Mouse (Mus musculus) cerebellum, postnatal 14 days (tissue): ENCODE measurements around the gene Srp9.

ENCODE experiments used
- DNase-seq, 2 experiments: peaks; one replicate each; pipeline ENCODE4 v3.0.0; 2021; ENCODE audit warnings: mixed read lengths in 2 of 2

The Srp9 gene

GRCm38 (mm10) chr1:182107251-182107650 is 17.3 kb upstream of the Srp9 start:
- DNase-seq, result no peak

- DNase-seq, result no peak
Observed at GRCm38 (mm10) chr1:182108397-182109099, 16.0 kb upstream of the Srp9 start.

- no peak for DNase-seq
Observed at GRCm38 (mm10) chr1:182110185-182110584, 14.4 kb upstream of the Srp9 start.

GRCm38 (mm10) chr1:182110708-182111385 is 13.7 kb upstream of the Srp9 start:
- DNase-seq, result peak; percentile 81 to 84

- DNase-seq, result peak; percentile 78 to 80
Observed at GRCm38 (mm10) chr1:182111386-182112317, 12.9 kb upstream of the Srp9 start.

- DNase-seq, result no peak
Observed at GRCm38 (mm10) chr1:182112385-182112784, 12.2 kb upstream of the Srp9 start.

GRCm38 (mm10) chr1:182113131-182113530 is 11.4 kb upstream of the Srp9 start:
- no peak for DNase-seq

- no peak for DNase-seq
Observed at GRCm38 (mm10) chr1:182113587-182114500, 10.7 kb upstream of the Srp9 start.

- peak; percentile 69 to 72 for DNase-seq
Observed at GRCm38 (mm10) chr1:182115197-182115596, 9.3 kb upstream of the Srp9 start.

GRCm38 (mm10) chr1:182115651-182116408 is 8.7 kb upstream of the Srp9 start:
- DNase-seq, result peak; percentile 78 to 82

- no peak for DNase-seq
Observed at GRCm38 (mm10) chr1:182122413-182122812, 2.1 kb upstream of the Srp9 start.

GRCm38 (mm10) chr1:182124924-182125368 is 409 bp downstream of the Srp9 start:
- DNase-seq, result peak; percentile 86 to 91

- DNase-seq, result peak in 1 of 2 experiments; percentile 61
Observed at GRCm38 (mm10) chr1:182130830-182131229, 6.3 kb downstream of the Srp9 start.

- DNase-seq, result no peak
Observed at GRCm38 (mm10) chr1:182137204-182138125, 12.9 kb downstream of the Srp9 start.

- DNase-seq, result no peak
Observed at GRCm38 (mm10) chr1:182138172-182138571, 13.6 kb downstream of the Srp9 start.

GRCm38 (mm10) chr1:182139937-182140336 is 15.4 kb downstream of the Srp9 start:
- no peak for DNase-seq

- peak; percentile 91 to 93 for DNase-seq
Observed at GRCm38 (mm10) chr1:182140370-182140769, 15.8 kb downstream of the Srp9 start.

GRCm38 (mm10) chr1:182142725-182143124 is 18.2 kb downstream of the Srp9 start:
- no peak for DNase-seq

- DNase-seq, result peak in 1 of 2 experiments; percentile 56
Observed at GRCm38 (mm10) chr1:182143288-182143687, 18.8 kb downstream of the Srp9 start.

GRCm38 (mm10) chr1:182145546-182145945 is 21.0 kb downstream of the Srp9 start:
- no peak for DNase-seq
